Mouse (Mus musculus) bone marrow macrophage, adult 2 months (primary cell): ENCODE results near the gene Mllt3. TPM values are rescaled to one million over a fixed set of nuclear protein-coding genes. Genes with fewer than 3 reads are reported as not detected.

Experiments used
- H3K27ac ChIP-seq: 2 replicates; pipeline ENCODE4 v1.5.1; 2012; ENCODE audit warnings: low read depth, low read length; ENCODE audit not compliant: insufficient read depth
- H3K4me1 ChIP-seq: 2 replicates; pipeline ENCODE4 v1.6.1; 2012; ENCODE audit warnings: low read length; ENCODE audit not compliant: control insufficient read depth, insufficient read depth
- H3K4me3 ChIP-seq: 2 replicates; pipeline ENCODE4 v1.5.1; 2012; ENCODE audit warnings: mild to moderate bottlenecking, low read length, moderate library complexity; ENCODE audit not compliant: insufficient read depth
- CTCF ChIP-seq: IDR thresholded peaks from 2 replicates; pipeline ENCODE4 v1.5.1; 2012; ENCODE audit warnings: low read depth, mild to moderate bottlenecking, low read length, moderate library complexity
- POLR2A ChIP-seq: IDR thresholded peaks from 2 replicates; pipeline ENCODE4 v1.6.1; 2012; ENCODE audit warnings: mild to moderate bottlenecking, low read depth, low read length, borderline replicate concordance
- polyA plus RNA-seq: library from polyadenylated mRNA; stranded (reverse); fragments of >200 nt; gene quantifications from 2 replicates; pipeline ENCODE4 v1.2.4, GENCODE M21; 2012; ENCODE audit not compliant: missing spikeins, insufficient read depth, insufficient read length

The Mllt3 gene
- polyA plus RNA-seq, 1 experiment = 10.4 TPM

DNA sequence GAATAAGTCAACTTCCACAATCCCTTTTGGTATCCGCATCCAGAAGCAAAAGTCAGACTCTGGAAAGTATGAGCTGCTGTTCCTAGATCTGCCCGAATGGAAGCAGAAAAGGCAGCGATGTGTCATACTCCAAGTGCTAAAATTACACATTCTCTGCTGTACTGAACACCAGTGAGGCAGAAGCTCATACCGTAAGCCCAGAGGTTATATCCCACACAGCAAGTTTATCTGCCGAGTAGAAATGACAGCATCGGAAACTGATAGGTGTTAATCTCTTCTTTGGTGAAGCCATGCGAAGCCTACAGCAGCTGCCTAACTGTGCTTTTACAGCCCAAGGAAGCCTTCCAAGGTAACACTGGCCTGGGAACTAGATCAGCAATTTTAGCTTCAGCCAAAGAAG lies 17.9 kb downstream of the Mllt3 start:
- no peak overlapping the region for H3K27ac ChIP-seq

DNA sequence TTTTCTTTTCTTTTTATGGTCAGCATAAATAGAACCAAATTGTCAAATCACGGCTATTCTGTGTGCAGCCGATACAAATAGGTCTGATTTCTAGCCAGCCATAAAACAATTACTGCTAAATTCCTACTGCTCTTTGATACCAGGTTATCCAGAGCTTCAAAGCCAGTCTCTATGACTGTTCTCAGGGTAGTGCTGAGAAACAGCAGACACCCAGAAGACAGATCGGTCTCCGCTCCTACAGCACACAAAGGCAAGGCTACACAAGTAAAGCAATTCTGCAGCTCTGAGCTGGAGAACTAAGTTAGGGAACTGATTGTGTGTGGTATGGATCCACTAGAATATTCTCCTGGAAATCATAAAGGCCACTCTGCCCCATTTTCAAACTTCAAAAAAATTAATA lies 20.4 kb downstream of the Mllt3 start:
- TF ChIP-seq POLR2A (no peak), CTCF (no peak)
- peaks cover 8% of the 10 kb centered on the region for H3K4me1 ChIP-seq
- H3K27ac ChIP-seq = no peak overlapping the region
- H3K4me3 ChIP-seq = no peak overlapping the region

More for the DNA sequence above, 17.9 kb downstream of the Mllt3 start:
- TF ChIP-seq CTCF (no peak), POLR2A (no peak)
- H3K4me3 ChIP-seq = no peak overlapping the region
- H3K4me1 ChIP-seq = peaks cover 8% of the 10 kb centered on the region

DNA sequence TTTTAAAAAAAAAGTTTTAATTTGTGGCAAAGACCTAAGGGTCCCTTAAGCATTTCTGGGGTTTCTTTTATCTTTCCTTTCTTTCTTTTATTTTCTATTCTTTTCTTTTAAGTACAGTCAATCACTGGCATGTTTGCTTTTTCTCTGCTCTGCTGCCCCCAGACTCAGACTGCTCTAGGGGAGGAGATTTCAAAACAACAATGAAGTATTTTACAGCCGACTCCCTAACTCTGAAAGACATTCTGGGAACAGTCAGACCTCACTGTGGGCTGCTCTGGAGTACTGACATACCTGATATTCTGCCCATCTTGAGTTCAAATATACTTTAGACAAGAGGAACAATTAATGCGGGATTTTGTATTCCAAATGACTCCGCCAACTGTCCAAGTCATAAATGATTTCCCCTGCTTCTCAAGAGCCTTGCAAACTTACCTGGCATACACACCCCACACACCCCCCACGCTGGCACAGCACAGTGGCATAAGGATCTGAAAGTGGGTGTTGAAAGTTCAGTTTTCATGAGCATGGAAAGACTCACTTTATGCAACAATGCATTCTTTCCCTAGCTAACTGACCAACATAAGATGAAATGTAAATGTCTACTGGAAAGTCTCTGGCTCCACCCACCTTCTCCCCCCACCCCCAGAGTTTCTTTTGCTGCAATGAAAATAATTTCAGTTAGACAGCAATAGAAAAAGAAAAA lies 21.1 kb downstream of the Mllt3 start:
- Histone ChIP-seq H3K4me3 (no peak overlapping the region), H3K4me1 (peaks cover 8% of the 10 kb centered on the region), H3K27ac (no peak overlapping the region)
- TF ChIP-seq POLR2A = no peak

DNA sequence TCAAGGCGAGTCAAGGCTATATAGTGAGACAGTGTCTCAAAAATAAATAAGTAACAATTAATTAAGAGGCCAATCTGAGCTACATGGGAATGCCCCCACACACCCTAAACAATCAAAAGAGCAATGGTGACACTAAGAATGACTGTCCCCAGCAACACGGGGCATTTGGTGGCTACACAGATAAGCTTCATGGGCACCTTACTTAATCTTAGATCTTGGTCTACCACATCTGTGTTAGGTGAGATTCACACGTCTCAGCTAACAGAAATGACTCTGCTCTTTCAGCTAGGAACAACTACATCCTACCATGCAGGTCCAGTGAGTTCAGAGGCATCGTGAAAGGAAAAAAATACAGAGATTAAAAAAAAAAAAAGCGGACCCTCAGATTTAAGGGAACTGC lies 22.7 kb downstream of the Mllt3 start:
- no peak for TF ChIP-seq CTCF
- no peak for TF ChIP-seq POLR2A
- peaks cover 11% of the 10 kb centered on the region for H3K4me1 ChIP-seq
- H3K27ac ChIP-seq = no peak overlapping the region
- H3K4me3 ChIP-seq = no peak overlapping the region

DNA sequence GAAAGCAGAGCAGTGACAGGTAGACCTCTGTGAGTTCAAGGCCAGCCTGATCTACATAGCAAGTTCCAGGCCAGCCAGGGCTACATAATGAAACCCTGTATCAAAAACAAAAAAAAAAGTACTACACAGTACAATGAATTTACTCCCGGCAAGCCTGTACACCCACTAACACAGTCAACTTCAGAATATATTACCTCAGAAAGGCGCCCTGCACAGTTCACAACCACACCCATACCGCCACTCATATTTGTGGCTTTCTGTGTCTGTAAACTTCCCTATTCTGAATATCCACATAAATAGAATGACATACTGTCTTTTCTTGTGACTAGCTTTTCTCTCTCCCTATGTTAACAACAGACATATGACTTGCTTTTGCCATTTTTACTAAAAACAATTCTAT lies 27.4 kb downstream of the Mllt3 start:
- TF ChIP-seq CTCF (no peak), POLR2A (no peak)
- Histone ChIP-seq H3K4me1 (peaks cover 3% of the 10 kb centered on the region; the same call in 1 of the 2 replicates), H3K27ac (no peak overlapping the region), H3K4me3 (no peak overlapping the region)

DNA sequence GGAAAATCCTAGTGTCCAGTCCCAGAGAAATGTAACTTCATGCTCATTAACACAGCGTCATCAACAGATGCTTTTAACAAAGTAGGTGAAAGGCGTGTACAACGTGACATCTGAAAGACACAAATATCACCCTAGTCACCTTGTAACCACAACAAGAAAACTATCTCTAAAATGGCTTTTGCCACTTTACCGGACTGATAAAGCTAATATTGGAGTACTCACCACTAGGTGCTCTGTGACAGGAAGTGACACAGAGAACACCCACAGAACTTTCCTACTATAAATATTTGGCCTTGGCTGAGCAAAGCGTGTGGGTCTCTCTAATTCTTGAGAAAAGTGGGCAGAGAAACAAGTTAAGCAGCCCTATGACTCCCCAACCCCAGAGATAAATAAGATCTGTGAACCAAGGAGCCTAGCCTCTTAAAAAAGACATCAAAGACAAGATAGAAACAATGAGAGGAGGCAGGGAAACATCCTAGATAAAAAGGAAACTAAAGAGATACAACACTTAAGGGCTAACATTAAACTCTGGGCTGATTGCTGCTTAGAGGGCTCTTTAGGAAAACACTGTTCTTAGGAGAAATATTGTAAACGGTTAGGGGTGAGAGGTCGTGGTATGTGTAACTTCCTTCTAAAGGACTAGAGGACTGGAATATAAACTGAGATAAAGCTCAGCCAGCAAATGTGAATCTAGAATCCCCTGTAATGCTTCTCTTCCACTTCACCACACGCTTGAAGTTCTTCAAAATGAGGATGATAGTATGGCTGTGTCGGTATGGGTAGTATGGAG lies 29.8 kb downstream of the Mllt3 start:
- TF ChIP-seq CTCF (no peak), POLR2A (no peak)
- H3K4me3 ChIP-seq = no peak overlapping the region
- H3K4me1 ChIP-seq = peaks cover 3% of the 10 kb centered on the region; the same call in 1 of the 2 replicates
- H3K27ac ChIP-seq = no peak overlapping the region

DNA sequence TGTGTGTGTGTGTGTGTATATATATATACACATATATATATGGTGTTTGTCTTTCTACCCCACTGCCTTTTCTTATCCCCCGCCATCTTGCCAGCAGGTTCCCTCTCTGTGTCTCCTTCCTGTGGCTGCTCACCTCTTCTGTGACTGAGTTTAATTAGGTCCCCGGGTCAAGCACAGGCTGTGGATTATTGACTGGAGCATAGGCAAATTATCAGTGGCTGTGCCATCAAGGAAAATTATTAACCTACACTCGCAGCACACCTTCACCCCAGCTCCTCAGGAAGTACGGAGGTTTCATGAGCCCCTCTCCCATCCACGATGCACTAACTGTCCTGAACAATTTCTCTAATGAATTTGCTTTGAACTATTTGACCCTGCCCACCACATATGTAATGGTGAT lies 41.5 kb downstream of the Mllt3 start:
- TF ChIP-seq CTCF = no peak
- TF ChIP-seq POLR2A = no peak
- Histone ChIP-seq H3K27ac (no peak overlapping the region), H3K4me1 (no peaks in the 10 kb centered on the region), H3K4me3 (no peak overlapping the region)

DNA sequence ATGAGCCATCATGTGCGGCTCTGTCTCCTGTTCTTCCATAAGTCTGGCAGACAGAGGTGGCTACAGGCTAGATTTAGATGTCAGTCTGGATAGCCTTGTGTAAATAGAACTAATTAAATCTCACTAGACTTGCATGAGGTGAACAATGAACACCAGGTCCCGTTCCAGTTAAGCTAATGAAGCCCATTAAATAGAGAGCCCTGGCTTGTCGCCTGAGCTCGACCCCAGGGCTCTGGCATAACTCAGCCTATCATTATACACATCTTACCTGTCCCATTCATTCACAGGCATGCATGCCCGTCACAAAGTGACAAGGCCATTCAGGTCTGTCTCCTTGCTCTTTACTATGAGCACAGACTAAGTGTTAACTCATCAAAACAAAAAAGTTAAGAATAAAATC lies 42.2 kb downstream of the Mllt3 start:
- TF ChIP-seq POLR2A (no peak), CTCF (no peak)
- Histone ChIP-seq H3K4me3 (no peak overlapping the region), H3K27ac (no peak overlapping the region), H3K4me1 (no peaks in the 10 kb centered on the region)

DNA sequence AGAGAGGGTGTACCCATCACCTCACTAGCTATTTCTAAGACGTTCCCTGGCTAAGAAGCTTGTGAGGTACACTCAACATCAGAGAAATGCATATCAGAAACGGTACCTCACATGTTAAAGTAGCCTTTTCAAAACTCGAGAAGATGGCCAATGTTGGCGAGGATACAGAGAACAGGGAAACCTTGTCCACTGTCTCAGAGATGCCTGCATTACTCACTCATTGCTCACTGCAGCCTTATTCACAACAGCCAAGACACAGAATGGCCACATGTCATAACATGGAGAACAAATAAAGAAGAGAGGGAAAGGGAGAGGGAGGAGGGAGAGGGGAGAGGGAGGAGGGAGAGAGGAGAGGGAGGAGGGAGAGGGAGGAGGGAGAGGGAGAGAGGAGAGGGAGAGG lies 47.9 kb downstream of the Mllt3 start:
- TF ChIP-seq POLR2A = no peak
- TF ChIP-seq CTCF = no peak
- Histone ChIP-seq H3K4me1 (peaks cover 4% of the 10 kb centered on the region; the same call in 1 of the 2 replicates), H3K4me3 (no peak overlapping the region), H3K27ac (no peak overlapping the region)

DNA sequence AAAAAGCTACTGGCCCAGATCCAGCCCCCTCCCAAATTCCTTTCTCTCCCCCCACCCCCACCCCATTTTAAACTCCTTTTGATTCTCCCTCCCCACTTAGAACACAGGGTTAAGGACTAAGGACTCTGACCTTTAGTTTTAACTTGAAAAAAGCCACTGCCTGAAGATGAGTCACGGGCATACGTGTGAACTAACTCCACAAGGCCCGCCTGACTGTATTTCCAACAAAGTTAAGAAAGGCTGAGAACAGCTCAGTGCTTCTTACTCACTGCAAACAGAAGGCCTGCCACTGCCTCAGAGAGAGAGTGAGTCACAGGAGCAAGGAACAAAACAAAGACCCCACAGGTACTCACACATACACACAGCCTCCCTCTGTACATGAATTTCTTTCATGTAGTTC lies 48.6 kb downstream of the Mllt3 start:
- TF ChIP-seq CTCF (no peak), POLR2A (no peak)
- peaks cover 4% of the 10 kb centered on the region; the same call in 1 of the 2 replicates for H3K4me1 ChIP-seq
- H3K27ac ChIP-seq = no peak overlapping the region
- no peak overlapping the region for H3K4me3 ChIP-seq

DNA sequence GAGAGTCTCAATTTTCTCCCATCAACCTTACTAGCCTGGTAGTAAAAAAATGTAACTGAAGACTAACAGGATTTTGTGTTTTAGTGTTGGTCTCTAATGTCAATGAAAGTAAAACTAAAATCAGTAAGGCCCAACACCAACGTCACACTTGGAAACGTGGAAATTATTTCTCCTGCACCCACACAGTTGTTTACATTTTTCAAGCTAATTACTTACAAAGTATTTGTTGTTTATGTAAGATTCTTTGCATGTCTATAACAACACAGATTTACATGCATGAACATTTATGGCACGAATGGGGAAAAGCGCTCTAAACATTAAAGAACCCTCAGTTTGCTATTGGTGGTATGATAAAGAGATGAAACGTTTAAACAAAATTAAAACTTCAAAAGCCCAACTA lies 49.1 kb downstream of the Mllt3 start:
- TF ChIP-seq POLR2A = no peak
- TF ChIP-seq CTCF = no peak
- no peak overlapping the region for H3K4me3 ChIP-seq
- peaks cover 4% of the 10 kb centered on the region; the same call in 1 of the 2 replicates for H3K4me1 ChIP-seq
- no peak overlapping the region for H3K27ac ChIP-seq
